Mouse (Mus musculus) E14TG2a.4 (cell line): ENCODE data around the gene Plekhg3.

ENCODE experiments used
- CTCF ChIP-seq: conservative IDR thresholded peaks from 2 replicates; pipeline ENCODE4 v1.5.1; 2014; ENCODE audit warnings: low read length
- NANOG ChIP-seq: IDR thresholded peaks from 2 replicates; pipeline ENCODE4 v1.6.1; 2014; ENCODE audit warnings: borderline replicate concordance, low read length, mixed read lengths

DNA sequence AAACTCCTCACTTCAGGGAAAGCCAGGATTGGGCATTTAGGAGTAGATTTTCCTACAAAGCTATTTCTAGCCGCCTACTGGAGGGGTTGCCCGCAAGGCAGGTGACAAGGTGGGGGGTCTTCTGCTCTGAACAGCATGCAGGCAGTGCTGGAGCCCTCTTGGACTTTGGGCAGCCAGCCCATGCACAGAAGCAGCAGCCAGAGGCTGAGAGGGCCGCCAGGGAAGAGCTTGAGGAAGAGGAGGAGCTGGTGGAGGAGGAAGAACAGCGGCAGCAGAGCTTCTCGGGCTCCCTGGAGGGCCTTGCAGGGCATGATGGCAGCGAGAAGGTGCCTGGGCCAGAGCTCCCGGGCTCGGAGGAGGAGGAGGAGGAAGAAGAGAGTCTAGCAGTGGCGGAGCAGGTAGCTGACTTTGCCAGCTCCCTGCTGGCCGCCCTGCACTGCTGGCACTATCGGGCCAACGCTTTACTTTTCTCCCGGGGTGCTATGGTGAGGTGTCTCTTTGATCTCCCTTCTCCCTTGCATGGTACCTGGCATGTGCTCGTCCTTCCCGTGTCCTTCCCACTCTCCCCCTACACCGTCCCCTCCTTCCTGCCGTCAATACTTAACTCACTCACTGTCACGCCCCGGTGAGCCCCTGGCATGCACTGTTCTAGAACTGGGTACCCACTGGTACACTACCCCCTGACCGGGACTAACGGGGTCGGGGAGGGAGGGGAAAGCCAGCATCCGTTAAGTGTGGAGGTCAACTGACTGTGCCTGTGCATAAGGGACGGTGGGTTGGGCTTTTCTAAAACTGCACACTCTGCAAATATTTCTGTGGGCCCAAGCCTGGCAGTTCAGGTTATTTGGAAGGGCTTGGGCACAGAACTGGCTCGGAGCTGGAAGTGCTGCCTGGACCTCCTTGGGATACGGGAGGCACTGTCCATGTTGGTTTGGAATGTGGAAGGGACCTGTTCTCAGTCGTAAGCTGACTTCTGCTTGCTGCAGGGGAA, 41.9 kb downstream of the Plekhg3 start:
- TF ChIP-seq CTCF: no peak
- no peak for TF ChIP-seq NANOG
